Mouse (Mus musculus) right cerebral cortex, postnatal 10 days (tissue): ENCODE data around the gene Prkcsh.
A peak's percentile ranks its signal among the peaks of the same experiment; 100 is the strongest.

Experiments used
- DNase-seq, 2 experiments: peaks; one replicate each; pipeline ENCODE4 v3.0.0; 2021; ENCODE audit warnings: low spot score in 2 of 2

The Prkcsh gene

GRCm38 (mm10) chr9:21987592-21988342 is 14.8 kb upstream of the Prkcsh start:
- no peak for DNase-seq

- DNase-seq, result no peak
Observed at GRCm38 (mm10) chr9:21988421-21989101, 14.0 kb upstream of the Prkcsh start.

DNA sequence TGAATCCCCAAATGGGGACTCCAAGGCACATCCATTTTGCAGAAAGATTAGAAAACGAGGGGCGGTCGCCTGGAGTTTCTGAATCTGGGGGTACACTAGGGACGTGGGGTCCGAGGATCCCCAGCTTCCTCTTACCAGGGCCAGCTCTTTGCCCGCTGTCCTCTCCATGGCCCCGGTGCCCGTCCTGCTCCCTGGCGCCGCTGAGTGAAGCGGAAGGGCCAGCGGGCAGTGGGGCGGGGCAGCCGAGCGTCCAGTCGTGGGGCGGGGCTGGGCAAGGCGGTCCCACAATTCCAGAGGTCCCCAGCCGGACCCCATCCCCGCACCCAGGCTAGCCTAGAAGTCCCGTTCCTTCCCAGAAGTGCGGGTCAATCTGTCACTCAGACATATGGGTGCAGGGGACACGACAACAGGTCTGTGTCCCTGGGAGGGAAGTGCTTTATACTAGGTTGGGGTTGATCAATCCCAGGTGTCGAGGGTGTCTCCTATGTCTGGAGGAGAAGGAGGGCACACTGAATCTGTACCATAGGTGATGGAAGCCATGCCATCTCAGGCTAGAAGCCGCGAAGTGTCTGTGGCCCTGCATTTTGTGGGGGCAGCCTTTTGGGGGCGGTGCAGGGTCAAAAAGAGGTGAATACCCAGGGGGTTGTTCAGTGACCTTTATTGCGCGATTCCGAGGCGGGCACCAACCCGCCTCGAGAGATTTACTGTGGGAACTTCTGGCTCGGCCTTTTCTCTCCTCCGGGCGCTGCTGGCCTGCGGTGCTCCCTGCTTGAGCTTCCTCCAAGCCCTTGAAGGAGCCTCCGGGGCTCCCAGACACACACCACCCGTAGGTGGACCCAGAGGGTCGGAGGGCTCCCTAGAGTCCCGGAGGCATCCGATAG is 13.1 kb upstream of the Prkcsh start, which contains the start of gene Rgl3:
Gene Rgl3 (minus strand): TSS at position 217 of the 881 bp plus-strand sequence.
- DNase-seq, result no peak

DNA sequence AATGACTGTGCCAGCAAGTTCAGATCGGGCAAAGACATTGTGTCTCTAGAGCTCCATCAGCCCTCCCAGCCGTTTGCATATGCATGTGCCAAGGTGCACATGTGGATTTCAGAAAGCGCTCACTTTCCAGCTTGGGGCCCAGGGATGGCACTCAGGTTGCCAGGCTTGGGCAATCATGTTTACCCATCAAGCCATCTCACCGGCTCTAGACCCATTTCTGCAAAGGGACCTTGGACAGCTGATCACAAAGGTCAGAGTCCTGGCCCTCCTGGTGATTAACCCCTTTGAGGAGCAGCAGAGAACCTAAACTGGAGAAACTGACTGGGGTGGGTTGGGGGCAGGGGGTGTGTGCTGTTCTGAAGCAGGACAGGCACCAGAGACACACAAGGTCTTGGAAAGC is 10.4 kb upstream of the Prkcsh start:
- no peak for DNase-seq

- no peak for DNase-seq
Observed at GRCm38 (mm10) chr9:21996178-21996867, 6.3 kb upstream of the Prkcsh start.

DNA sequence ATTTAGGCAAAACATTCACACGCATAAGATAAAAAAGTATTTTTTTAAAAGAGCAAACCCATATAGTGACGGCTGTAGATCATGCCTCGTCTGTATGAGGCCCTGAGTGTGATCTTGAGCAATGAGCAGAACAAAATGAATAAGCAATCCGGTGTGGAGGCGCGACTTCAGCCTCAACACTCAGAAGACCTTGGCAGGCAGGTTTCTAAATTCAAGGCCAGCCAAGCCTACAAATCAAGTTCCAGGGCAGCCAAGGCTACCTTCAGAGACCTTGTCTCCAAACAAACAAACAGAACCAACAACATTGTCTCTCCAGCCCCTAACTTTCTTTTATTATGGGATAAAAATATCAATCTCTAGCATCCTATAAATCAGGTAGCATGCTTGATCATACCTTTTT is 2.3 kb upstream of the Prkcsh start:
- DNase-seq, result no peak

DNA sequence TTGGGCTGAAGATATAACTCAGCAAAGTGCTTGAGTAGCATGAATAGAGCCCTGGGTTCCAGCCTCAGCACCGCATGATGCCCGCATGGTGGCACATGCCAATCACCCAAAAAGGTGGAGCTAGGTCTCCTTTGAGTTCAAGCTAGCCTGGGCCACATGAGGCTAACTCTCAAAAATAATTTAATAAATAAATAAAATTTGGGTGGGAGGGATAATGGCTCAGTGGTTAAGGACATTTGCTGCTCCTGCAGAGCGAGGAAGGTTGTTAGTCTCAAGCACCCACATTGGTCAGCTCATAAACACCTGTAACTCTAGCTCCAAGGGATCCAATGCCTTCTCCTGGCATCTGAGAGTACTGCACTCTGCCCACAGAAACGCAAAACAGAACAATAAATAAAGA is 973 bp upstream of the Prkcsh start:
- no peak for DNase-seq

- peak; percentile 63 to 79 for DNase-seq
Observed at GRCm38 (mm10) chr9:22003163-22003554, 553 bp downstream of the Prkcsh start.

DNA sequence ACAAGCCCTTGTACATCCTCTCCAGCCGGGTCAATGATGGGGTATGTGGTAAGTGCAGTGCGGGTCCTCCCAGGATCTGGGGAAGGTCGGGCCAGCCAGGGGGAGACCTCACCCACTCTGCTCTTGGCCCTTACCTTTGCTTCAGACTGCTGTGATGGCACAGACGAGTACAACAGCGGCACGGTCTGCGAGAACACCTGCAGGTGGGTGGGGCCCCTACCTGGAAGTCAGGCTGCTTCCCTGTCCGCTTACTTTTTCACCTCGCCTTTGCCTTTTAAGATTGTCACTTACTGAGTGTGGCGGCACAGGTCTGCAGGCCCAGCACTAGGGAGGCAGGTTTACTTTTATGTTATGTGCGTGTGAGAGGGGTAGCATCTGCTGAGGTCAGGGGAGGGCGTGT is 1.9 kb downstream of the Prkcsh start:
- no peak for DNase-seq

DNA sequence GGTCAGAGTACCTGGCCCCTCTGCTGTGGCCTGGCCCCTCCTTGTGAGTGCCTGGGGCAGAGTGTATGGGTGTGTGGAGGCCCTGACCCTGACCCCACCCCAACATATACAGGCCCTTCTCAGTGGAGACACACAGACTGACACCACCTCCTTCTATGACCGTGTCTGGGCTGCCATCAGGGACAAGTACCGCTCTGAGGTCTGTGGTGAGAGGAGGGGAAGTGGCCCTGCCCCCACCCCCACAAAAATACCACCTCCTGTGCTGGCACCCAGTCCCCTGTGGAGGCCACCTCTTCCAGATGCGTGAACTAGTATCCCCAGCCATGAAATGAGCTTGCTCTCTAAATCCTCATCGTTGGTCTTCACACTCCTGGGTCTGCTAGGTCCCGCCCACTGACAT is 8.4 kb downstream of the Prkcsh start:
- no peak for DNase-seq

DNA sequence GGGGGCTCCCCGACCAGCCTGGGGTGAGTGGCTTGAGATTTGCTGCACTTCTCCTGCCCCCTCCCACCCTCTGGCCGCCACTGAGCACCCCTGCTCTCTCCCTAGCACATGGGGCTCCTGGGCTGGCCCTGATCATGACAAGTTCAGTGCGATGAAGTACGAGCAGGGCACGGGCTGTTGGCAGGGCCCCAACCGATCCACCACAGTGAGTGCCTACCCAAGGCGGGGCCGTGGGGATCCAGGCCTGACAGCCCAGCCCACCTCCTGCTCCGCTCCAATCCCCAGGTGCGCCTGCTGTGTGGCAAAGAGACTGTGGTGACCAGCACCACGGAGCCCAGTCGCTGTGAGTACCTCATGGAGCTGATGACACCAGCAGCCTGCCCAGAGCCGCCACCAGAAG is 10.1 kb downstream of the Prkcsh start:
- DNase-seq, result peak in 1 of 2 experiments; percentile 71

GRCm38 (mm10) chr9:22016245-22016644 is 13.6 kb downstream of the Prkcsh start:
- no peak for DNase-seq

- no peak for DNase-seq
Observed at GRCm38 (mm10) chr9:22017208-22017825, 14.7 kb downstream of the Prkcsh start.

DNA sequence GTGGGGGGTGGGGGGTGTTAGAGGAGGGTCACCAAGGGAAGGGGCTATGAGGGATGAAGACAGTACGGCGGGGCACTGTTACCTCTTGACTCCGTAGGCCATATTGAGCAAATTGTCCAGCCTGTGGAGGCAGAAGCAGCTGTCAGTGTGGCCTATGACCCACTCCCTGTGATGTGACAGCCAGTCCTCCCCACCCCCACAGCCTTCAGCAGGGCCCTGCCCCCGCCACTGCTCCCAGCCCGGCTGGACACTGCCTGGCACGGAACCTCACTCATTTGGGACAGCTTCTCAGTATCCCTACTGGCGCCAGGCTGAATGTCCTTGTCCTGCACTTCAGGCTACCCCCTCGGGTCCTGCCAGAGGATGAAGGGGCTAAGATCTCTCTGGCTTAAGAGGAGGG is 22.0 kb downstream of the Prkcsh start:
- DNase-seq, result no peak

DNA sequence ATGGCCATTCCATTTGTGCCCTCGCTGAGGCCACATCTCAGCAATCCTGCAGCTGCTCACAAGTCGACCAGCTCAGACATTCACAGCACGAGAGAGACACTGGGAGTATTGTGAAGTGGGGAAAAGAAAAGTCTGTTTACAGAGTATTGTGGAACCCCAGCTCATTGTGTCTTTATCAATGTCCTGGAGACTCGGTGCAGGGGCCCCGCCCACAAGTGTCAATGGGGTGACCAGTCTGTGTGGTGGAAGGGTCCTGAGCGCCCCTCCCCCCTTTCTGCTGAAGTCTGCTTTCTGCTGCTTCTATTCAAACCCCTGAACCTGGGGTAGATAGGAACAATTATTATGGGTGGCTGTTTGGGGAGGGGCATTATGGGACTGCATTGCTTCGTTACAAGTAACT is 25.9 kb downstream of the Prkcsh start:
- DNase-seq, result no peak

DNA sequence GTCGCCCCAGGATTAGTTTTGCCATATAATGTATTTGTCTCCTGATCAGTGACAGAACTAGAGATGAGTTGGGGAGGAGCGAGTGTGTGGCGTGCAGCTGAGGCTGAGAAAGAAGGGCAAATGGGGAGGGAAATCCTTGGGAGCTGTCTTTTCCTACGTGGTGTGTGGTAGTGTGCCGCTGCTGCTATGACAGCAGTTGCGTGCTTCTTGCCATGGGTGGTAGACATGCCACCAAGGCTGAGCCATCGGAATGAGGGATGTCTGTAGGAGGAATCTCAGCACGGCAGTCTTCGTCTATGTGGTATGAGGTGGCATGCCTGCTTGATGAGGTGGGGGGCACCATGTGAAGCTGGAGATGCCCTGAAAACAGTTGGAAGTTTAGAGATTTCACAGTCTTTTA is 27.8 kb downstream of the Prkcsh start:
- DNase-seq, result no peak

- no peak for DNase-seq
Observed at GRCm38 (mm10) chr9:22035300-22036044, 32.9 kb downstream of the Prkcsh start.

GRCm38 (mm10) chr9:22037826-22038225 is 35.2 kb downstream of the Prkcsh start:
- DNase-seq, result no peak

GRCm38 (mm10) chr9:22041832-22042231 is 39.2 kb downstream of the Prkcsh start:
- DNase-seq, result no peak

- no peak for DNase-seq
Observed at GRCm38 (mm10) chr9:22047329-22047728, 44.7 kb downstream of the Prkcsh start.

DNA sequence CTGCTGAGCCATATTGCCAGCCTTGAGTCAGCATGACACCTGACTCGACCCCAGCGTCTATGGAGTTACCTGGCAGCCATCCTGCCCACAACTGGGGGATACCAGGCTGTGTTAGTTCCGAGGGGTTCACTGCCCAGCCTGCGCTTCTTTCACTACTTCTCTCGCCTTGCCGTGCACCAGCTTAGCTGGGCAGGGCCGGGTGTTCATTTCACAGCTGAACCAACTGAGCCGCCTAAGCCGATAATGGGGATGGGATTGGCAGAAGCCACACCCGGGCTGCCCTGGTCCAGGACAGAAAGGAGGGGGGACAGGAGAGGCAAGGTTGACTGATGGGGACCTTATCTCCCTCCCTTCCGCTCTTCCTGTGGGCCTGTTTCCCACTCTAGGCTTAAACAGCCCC is 46.7 kb downstream of the Prkcsh start:
- peak in 1 of 2 experiments; percentile 37 for DNase-seq
